Mouse (Mus musculus): ENCODE measurements around the gene Arhgef2. TPM values are rescaled to one million over a fixed set of nuclear protein-coding genes. Genes with fewer than 3 reads are reported as not detected.

The Arhgef2 gene
- total RNA-seq, 2 experiments from 2014 or later = 71.1 to 71.5 TPM

DNA sequence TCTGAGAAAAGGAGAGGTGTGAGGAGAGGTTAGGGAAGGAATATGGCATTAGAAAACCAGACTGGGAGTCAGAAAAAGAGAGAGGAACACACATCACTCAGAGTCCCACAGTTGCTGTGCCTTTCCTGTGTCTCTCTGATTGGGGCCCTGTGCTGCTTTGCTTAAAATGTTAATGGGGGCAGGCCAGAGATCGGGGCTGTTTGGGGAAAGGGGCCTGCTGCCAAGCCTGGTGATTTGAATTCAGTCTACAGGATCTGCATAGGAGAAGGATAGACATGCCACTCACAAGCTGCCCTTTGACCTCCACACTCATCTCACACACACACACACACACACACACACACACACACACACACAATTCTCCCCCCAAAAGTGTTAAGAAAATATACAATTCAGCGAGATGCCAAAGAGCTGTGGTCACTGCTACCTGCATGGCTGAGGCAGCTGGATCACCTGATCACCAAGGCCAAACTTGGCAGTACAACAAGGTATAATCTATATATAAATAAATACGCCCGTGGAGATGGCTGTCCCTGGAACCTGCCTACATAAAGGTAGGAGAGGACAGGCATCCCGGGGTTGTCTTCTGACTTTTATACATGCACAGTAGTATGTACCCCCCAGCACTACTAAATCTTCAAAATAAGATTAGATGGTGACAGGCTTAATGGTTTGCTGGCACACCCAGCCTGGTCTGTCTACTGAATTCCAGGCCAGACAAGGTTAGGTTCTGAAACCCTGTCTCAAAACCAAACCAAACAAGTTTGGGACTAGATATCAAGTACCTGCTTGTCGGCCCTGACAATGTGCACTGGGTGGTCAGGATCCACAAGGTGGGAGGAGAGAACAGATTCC is 48.0 kb downstream of the Arhgef2 start:
- DNase-seq = no peak
- intact Hi-C loops (cut with DNase I) = no loop called here

DNA sequence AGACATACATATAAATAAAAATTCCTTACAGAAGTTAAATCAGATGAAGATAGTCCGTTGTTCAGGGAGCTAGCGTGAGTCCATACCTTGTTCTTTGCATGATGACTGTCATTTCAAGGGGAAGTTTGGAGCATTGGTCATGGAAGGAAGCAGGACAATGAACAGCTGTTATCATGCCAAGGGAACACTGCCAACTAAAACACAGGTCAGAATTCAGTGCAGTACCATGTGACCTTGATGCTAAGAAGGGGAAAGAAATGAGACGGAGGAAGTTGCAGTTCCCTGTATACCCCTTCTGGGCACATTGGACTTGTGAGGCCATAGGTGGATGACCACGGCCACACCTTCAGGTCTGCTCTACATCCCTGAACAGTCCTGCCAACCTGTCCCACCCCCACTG is 48.9 kb downstream of the Arhgef2 start:
- intact Hi-C loops (cut with DNase I) = no loop called here
- peak in 1 of 2 experiments; percentile 60 for DNase-seq

DNA sequence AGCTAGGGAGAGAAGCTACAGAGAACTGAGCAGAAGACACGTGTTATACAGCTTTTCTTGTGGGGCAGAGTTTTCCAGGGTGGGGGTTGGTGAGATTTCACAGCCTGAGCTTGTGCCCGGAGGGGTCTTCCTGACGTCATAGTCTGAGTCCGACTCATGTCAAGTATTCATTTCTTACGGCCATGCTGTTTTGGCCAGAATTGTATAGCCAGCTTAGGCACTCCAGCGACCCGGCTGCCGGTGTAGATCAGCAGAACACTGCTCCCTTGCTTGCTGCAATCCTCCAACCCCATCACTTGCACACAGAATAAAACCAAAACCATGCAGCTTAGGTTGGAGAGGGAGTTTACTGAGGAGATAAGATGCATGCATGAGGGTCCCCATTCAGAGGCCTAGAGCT is 49.9 kb downstream of the Arhgef2 start:
- intact Hi-C loops (cut with DNase I) = no loop called here
- no peak for DNase-seq

DNA sequence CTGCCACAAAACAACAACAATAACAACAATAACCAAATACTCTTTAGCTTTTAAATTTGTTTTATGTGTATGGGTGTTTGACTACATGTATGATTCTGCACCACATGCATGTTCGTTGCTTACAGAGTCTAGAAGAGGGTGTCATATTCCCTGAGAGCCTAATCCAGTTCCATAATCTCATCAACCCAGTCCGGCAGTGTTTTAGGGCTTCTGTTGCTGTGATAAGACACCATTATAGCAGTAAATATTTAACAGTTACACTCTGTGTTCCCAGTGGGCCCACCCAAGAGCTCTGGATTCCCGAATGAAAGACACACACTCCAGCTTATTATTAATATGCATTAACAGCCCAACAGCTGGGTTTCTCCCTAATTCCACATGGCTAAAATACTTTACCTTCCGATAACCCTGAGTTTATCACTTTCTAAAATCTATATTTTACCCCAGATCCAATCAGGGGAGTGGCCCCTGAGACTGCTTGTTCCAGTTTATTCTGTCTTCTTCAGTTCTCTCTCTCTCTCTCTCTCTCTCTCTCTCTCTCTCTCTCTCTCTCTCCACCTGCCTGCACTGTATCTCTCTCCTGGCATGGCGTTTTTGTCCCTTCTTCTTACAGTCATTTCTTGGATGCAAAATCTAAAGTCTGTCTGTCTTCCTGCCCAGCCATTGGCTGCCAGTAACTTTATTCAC is 52.8 kb downstream of the Arhgef2 start:
- DNase-seq = no peak
- intact Hi-C loops (cut with DNase I) = no loop called here

DNA sequence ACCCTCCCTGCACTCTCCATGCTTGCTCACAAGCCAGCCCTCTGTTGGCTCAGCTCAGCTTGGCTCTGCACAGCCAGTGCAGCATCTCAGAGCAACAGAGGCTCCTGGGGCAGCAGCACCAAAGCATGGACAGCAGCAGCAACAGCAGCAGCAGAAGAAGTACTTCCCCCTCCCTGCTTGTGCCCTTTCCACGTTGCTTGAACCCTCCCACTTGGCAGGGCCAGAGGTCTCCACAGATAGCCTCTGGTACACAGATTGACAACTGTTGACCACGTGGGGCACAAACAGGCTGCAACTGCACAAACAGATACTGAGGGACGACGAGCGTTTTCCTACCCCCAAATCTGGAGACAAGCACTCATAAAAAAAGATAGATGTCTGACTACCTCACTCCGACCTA is 54.0 kb downstream of the Arhgef2 start:
- no peak for DNase-seq
- intact Hi-C loops (cut with DNase I) = no loop called here

DNA sequence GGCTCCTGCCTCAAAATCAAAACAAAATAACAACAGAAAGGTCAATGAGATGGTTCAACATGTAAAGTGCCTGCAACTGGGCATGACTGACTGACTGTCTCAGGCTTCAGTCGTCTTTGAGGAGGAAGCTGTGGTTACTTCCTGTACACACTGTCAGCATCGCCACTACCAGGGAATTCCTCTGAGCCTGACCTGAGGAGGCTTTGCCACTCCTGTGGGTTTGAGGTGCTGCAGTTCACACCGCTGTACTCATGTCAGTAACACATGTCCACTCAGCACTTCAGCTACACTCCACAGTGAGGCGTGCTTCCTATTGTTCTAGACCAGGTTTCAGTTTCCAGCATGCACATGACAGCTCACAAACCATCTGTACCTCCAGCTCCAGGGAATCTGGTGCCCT is 58.3 kb downstream of the Arhgef2 start:
- no peak for DNase-seq
- intact Hi-C loops (cut with DNase I) = no loop called here

DNA sequence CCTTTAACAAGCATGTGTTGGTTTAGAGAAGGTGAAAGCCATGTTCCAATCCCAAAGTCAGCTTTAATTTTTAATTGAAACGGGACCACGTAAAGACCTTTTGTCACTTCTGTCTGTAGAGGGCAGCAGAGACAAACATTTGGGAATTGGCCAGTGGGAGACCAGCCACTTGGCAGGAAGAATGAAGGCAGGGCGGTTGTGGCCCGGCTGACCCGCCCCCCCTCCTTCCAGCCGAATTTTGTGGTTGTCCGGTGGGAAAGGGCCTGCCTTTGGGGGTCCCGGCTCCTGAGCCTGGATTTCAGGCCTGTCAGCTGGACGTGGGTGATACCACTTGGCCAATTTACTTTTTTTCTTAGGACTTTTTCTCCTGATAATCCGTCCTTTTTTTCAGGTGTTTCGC is 71.6 kb downstream of the Arhgef2 start:
- intact Hi-C loops (cut with DNase I) = loop anchor here (5.0 kb wide), 1 partner anchor 60 kb away; no protein-coding TSS in a partner anchor
- peak; percentile 75 to 90 for DNase-seq

DNA sequence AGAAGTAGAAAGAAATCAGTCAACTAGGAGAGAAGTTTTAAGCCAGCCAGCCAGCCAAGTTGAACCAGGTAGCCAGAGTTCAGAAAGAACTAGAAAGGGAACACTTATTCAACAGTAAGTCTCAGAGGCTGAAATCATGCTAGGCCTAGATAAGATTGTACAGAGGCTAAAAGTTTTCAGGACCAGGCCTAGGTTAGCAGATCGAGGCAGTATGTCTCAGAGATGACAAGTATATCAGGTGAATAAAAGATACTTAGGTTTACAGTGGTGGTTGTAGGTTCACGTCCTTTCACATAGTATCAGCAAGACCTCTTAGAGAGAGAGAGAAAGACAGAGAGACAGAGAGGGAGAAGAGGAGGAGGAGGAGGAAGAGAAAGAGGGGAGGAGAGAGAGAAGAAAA is 78.0 kb downstream of the Arhgef2 start:
- intact Hi-C loops (cut with DNase I) = no loop called here
- no peak for DNase-seq

DNA sequence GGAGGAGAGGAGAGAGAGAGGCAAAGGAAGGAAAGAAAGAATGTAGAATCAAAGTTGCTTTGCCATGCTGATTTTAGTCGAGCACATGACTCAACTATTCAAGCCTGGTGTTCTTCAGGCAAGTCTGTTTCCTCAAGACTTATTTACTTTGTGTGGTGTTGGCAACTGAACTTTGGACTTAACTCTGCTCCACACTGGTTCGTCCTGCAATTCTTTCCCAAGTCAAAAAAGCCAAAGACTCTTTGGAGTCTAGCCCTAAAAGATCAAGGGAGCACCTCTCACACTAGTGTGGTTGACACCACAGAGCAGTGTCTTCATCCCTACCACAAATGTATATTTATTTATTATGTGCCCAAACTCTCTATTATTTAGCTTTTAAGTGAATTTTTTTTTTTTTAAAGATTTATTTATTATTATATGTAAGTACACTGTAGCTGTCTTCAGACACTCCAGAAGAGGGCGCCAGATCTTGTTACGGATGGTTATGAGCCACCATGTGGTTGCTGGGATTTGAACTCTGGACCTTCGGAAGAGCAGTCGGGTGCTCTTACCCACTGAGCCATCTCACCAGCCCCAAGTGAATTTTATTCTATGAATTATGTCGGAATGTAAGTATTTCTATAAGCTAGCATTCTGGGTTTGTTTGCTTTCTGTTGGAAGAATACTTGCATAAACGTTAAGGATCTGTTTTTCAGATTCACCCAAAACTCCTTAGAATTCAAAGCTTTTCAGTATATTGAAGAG is 78.6 kb downstream of the Arhgef2 start:
- intact Hi-C loops (cut with DNase I) = no loop called here
- DNase-seq = no peak

DNA sequence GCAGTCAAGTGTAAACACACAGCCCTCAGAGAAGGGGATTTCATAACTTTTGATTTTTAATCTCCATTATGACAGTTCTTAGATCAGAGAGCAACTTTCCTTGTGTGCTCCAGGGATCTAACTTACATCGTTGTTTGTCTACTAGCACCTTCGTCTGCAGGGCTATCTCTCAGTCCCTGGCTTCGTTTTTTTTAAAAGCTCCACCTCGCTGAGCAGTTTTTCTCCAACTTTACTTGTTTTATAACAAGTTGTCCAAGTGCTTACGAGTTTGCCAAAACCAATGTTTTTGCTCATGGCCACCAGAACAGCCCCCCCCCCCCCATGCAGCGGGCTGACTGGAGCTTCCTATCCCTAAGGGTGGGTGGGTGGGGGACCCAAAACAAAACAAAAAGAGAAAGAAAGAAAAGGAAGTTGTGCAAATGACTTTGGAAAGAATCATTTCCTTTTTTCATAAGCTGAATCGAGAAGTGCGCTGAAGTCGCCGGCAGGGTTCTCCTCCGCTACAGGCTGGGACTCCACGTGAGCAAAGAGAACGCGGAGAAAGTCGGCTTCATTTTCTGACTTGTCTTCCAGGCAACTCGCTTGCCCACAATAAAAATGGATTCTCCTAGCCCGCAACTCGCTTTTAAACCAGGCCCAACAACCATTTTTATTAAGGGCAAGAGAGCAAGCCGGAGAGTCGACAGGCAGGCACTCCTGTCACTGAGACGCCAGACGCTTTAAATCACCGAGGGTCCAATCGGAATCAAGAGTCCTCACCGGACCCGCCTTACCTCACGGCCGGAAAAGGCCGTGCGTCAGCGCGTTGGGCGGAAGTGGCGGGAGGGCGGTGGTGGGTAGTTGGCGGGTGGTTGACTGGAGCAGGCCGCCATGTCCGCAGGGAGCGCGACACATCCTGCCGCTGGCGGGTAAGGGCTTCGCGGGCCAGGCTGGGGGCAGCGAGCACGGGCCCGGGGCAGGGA is 79.5 kb downstream of the Arhgef2 start, which contains the start of gene Khdc4:
Gene Khdc4 (plus strand): TSS at position 824 of the 962 bp plus-strand sequence.
- peak; percentile 96 for DNase-seq
- intact Hi-C loops (cut with DNase I) = no loop called here

DNA sequence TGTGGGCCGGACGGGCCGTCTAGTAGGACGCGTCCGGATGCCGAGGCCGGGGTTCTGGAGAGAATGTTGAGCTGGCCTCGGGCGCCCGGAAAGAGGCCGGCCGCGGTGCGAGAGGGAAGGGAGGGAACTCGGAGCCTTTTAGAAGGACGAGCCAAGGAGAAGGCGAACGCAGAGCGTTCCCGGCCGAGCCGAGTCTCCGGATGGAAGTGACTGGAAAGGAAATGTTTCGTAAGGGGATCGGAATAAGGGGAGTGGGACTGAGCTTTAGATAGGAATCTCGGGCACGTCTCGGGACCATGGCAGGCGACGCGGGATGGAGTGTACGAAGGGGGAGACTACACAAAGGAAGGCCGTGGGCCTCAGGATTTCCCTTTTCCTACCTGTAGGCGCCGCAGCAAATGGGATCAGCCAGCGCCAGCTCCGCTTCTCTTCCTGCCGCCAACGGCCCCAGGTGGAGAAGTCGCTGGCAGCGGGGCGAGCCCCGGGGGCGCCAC is 80.2 kb downstream of the Arhgef2 start:
- intact Hi-C loops (cut with DNase I) = loop anchor here (2.0 kb wide), 1 partner anchor 31 kb away; the partner anchor contains the start of gene Rit1
- peak; percentile 52 to 57 for DNase-seq

DNA sequence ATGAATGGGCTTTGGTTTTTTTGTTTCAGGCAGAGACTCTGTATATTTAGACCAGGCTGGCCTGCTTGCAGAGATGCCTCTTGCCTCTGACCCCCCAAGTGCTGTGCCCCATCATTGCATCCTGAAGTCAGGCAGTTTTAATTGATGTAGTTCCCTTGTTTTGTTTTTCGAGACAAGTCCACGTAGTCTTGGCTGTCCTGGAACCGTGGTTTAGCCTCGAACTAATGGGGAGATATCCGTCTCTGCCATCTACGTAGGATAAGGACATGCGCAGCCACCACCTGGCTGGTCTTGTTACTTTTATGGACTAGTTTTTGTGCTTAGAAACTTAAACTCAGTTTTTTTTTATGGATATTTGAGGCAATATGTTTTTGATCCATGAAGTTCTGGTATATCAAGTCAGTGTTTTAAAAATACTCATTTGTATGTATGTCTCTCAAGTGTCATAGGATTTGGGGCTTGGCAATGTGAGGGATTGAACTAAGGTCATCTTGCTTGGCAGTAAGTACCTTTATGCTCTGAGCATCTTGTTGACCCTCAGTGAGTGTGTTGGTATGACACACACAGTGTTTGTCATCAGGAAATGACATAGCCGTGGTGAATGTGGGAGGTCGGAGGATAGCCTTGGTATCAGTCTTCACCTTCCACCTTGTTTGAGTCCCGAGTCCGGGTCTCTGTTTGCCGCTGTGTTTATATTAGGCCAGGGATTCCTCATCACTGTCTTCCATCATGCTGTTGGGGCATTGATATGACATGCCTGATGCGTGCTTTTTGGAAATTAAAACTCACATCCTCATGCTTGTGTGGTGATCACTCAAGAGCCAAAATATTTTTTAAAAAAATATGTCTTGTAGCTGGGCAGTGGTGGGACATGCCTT is 81.2 kb downstream of the Arhgef2 start:
- intact Hi-C loops (cut with DNase I) = loop anchor here (2.0 kb wide), 1 partner anchor 30 kb away; the partner anchor contains the start of gene Rit1
- DNase-seq = no peak

DNA sequence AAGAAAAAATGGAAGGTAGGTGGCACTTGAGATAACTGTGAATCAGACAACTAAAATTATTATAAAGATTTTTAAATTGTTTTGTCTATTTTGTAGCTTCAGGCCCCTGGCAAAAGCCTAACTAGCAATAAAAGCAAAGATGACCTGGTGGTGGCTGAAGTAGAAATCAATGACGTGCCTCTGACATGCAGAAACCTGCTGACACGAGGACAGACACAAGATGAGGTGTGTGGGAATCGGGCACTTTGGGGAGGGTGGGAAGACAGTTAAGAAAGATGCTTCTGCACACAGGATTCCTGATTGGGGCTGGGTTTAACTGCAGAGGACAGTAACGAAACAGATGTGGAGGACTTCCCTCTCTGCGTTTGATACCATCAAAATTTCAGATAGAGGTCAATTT is 83.3 kb downstream of the Arhgef2 start:
- intact Hi-C loops (cut with DNase I) = no loop called here
- DNase-seq = no peak

DNA sequence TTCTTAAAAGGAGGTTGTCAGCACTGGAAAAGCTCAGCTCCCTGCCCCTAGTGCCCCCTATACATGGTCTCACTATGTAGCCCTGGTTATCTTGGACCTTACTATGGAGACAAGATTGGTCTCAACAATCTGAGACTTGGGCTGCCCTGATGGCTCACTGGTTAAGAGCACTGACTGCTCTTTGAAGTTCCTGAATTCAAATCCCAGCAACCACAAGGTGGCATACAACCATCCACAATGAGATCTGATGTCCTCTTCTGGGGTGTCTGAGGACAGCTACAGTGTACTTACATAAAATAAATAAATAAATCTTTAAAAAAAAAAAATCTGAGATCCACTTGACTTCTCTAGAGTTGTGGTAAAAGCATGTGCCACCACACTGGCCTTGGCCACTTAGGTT is 89.8 kb downstream of the Arhgef2 start:
- DNase-seq = peak in 1 of 2 experiments; percentile 8
- intact Hi-C loops (cut with DNase I) = no loop called here

Other genes with a start within 250 kb of the Arhgef2 start
- gene Paqr6, start 241.4 kb upstream of the Arhgef2 start, total RNA-seq (2021) = under 1 TPM; 0.22 to 0.67 TPM
- not detected for gene Bglap3, start 233.2 kb upstream of the Arhgef2 start, total RNA-seq (2021)
- not detected for gene Bglap2, start 227.3 kb upstream of the Arhgef2 start, total RNA-seq (2021)
- gene Bglap, start 221.5 kb upstream of the Arhgef2 start, total RNA-seq (2021) = not detected
- 10 to 100 TPM; 23.9 to 25.0 TPM for gene Pmf1, start 195.6 kb upstream of the Arhgef2 start, total RNA-seq (2021)
- gene Slc25a44, start 180.8 kb upstream of the Arhgef2 start, total RNA-seq (2021) = 10 to 100 TPM; 13.1 to 14.2 TPM
- 1 to 10 TPM; 2.3 to 2.6 TPM for gene Sema4a, start 144.8 kb upstream of the Arhgef2 start, total RNA-seq (2021)
- 100 to 1,000 TPM; 128 TPM for gene Lmna, start 96.0 kb upstream of the Arhgef2 start, total RNA-seq (2021)
- gene Mex3a, start 73.6 kb upstream of the Arhgef2 start, total RNA-seq (2021) = 1 to 10 TPM in 1 of 2 experiments, under 1 TPM in 1; 0.81 to 2.0 TPM
- under 1 TPM in 1 of 2 experiments, not detected in 1; 0.33 TPM for gene Rab25, start 57.7 kb upstream of the Arhgef2 start, total RNA-seq (2021)
- gene Lamtor2, start 52.9 kb upstream of the Arhgef2 start, total RNA-seq (2021) = 10 to 100 TPM; 77.7 TPM
- 10 to 100 TPM; 55.4 to 60.0 TPM for gene Ubqln4, start 52.2 kb upstream of the Arhgef2 start, total RNA-seq (2021)
- 100 to 1,000 TPM in 1 of 2 experiments, 10 to 100 TPM in 1; 95.9 to 108 TPM for gene Ssr2, start 30.1 kb upstream of the Arhgef2 start, total RNA-seq (2021)
- not detected for gene Rxfp4, start 47.2 kb downstream of the Arhgef2 start, total RNA-seq (2021)
- 10 to 100 TPM; 36.9 to 40.5 TPM for gene Khdc4, start 79.8 kb downstream of the Arhgef2 start, total RNA-seq (2021)
- gene Rit1, start 110.9 kb downstream of the Arhgef2 start, total RNA-seq (2021) = 10 to 100 TPM; 59.5 to 73.4 TPM
- gene Syt11, start 169.2 kb downstream of the Arhgef2 start, total RNA-seq (2021) = 1 to 10 TPM; 4.3 to 5.0 TPM
- gene Gon4l, start 229.3 kb downstream of the Arhgef2 start, total RNA-seq (2021) = 10 to 100 TPM; 26.4 to 28.4 TPM